Mouse (Mus musculus): ENCODE measurements at regions not wholly inside any gene's neighbourhood (a gene's known extent, or its start where the extent isn't known, plus 50 kb on each side); places are given as distances from the start of the nearest gene placed in this dataset.

DNA sequence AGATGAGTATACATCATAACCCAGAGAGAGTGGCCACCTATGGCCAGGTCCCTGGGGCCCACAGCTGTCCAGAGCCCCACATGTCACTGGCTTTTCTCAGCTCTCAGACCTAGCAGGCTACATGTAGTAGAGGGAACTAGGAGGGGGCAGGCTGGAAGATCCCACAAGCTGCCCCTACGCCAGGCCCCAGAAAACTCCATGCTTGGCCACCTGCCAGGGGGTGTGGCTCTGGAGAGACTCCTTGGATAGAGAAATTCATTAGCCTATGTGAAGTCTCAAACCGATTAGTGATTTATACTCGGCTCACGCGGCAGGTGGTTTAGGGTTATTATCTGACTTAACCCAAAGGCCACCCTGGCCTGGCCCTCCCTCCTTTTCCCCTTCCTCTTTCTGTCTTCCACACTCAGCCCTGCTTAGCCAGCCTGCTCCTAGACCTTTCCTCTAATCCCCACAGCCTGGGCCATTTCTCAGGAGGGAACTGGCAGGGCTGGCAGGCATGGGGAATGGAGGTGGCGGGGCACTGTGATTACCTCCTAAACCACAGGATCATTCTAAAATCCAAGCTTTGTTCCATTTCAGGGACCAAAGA, 77.7 kb downstream of the Efnb1 start:
- H3K27me3 ChIP-seq (replicated peaks; ENCODE audit: insufficient read depth, low read length) = no peaks in the 10 kb centered on the region
- ATAC-seq (no peak), DNase-seq (ENCODE audit: low spot score) (peak; percentile 43)
- no peak for TF ChIP-seq CTCF (IDR thresholded peaks at IDR 0.05)
- TF ChIP-seq EP300 (IDR thresholded peaks at IDR 0.05) = no peak
- no peak overlapping the region for H3K4me2 ChIP-seq (replicated peaks; ENCODE audit: low read depth, low read length)
- no peak overlapping the region for H3K27ac ChIP-seq (ENCODE audit: low read length)
- WGBS = 45% methylated on average over 6 of the region's 6 CpGs
- H3K4me3 ChIP-seq (ENCODE audit: low read depth, low read length) = no peak overlapping the region
- no peaks in the 10 kb centered on the region for H3K9me3 ChIP-seq (ENCODE audit: low read length)
- no peak overlapping the region for H3K9ac ChIP-seq (replicated peaks; ENCODE audit: low read depth)
- no peaks in the 10 kb centered on the region; the same call in 1 of the 2 replicates for H3K4me1 ChIP-seq (ENCODE audit: insufficient read depth, low read depth, low read length)
- H3K36me3 ChIP-seq (ENCODE audit: insufficient read depth, low read length) = no peaks in the 10 kb centered on the region

GRCm38 (mm10) chrX:99204077-99204476, 68.1 kb downstream of the Efnb1 start:
- Histone ChIP-seq H3K36me3 (ENCODE audit: insufficient read depth, low read length) (no peaks in the 10 kb centered on the region), H3K27ac (ENCODE audit: low read length) (no peak overlapping the region), H3K9ac (replicated peaks; ENCODE audit: low read depth) (no peak overlapping the region), H3K27me3 (replicated peaks; ENCODE audit: insufficient read depth, low read length) (no peaks in the 10 kb centered on the region), H3K4me2 (replicated peaks; ENCODE audit: low read depth, low read length) (no peak overlapping the region), H3K4me3 (ENCODE audit: low read depth, low read length) (no peak overlapping the region), H3K4me1 (ENCODE audit: insufficient read depth, low read depth, low read length) (no peaks in the 10 kb centered on the region), H3K9me3 (ENCODE audit: low read length) (no peaks in the 10 kb centered on the region)
- ATAC-seq = no peak
- WGBS = 64% methylated on average over 6 of the region's 6 CpGs
- no peak for TF ChIP-seq EP300 (IDR thresholded peaks at IDR 0.05)
- TF ChIP-seq CTCF (IDR thresholded peaks at IDR 0.05) = no peak
- DNase-seq (ENCODE audit: low spot score) = no peak

GRCm38 (mm10) chrX:99201081-99201480, 65.2 kb downstream of the Efnb1 start:
- Histone ChIP-seq H3K9ac (replicated peaks; ENCODE audit: low read depth) (no peak overlapping the region), H3K9me3 (ENCODE audit: low read length) (no peaks in the 10 kb centered on the region), H3K4me2 (replicated peaks; ENCODE audit: low read depth, low read length) (no peak overlapping the region), H3K4me1 (ENCODE audit: insufficient read depth, low read depth, low read length) (no peaks in the 10 kb centered on the region), H3K27me3 (replicated peaks; ENCODE audit: insufficient read depth, low read length) (no peaks in the 10 kb centered on the region), H3K27ac (ENCODE audit: low read length) (no peak overlapping the region), H3K36me3 (ENCODE audit: insufficient read depth, low read length) (no peaks in the 10 kb centered on the region), H3K4me3 (ENCODE audit: low read depth, low read length) (no peak overlapping the region)
- DNase-seq (ENCODE audit: low spot score) = no peak
- WGBS = 83% methylated on average over 6 of the region's 7 CpGs
- TF ChIP-seq CTCF (IDR thresholded peaks at IDR 0.05) (no peak), EP300 (IDR thresholded peaks at IDR 0.05) (no peak)
- ATAC-seq = no peak

GRCm38 (mm10) chrX:99199669-99200068, 63.7 kb downstream of the Efnb1 start:
- H3K4me3 ChIP-seq (ENCODE audit: low read depth, low read length) = no peak overlapping the region
- DNase-seq (ENCODE audit: low spot score) = peak; percentile 52
- H3K27me3 ChIP-seq (replicated peaks; ENCODE audit: insufficient read depth, low read length) = no peaks in the 10 kb centered on the region
- no peak overlapping the region for H3K4me2 ChIP-seq (replicated peaks; ENCODE audit: low read depth, low read length)
- peak; percentile 63 for ATAC-seq
- peak overlapping the region; percentile 89 for H3K27ac ChIP-seq (ENCODE audit: low read length)
- TF ChIP-seq EP300 (IDR thresholded peaks at IDR 0.05) (peak; percentile 44; the same call in 1 of the 2 replicates), CTCF (IDR thresholded peaks at IDR 0.05) (no peak)
- WGBS = 59% methylated on average over 4 of the region's 5 CpGs
- H3K4me1 ChIP-seq (ENCODE audit: insufficient read depth, low read depth, low read length) = no peaks in the 10 kb centered on the region
- no peak overlapping the region for H3K9ac ChIP-seq (replicated peaks; ENCODE audit: low read depth)
- no peaks in the 10 kb centered on the region for H3K36me3 ChIP-seq (ENCODE audit: insufficient read depth, low read length)
- H3K9me3 ChIP-seq (ENCODE audit: low read length) = no peaks in the 10 kb centered on the region

DNA sequence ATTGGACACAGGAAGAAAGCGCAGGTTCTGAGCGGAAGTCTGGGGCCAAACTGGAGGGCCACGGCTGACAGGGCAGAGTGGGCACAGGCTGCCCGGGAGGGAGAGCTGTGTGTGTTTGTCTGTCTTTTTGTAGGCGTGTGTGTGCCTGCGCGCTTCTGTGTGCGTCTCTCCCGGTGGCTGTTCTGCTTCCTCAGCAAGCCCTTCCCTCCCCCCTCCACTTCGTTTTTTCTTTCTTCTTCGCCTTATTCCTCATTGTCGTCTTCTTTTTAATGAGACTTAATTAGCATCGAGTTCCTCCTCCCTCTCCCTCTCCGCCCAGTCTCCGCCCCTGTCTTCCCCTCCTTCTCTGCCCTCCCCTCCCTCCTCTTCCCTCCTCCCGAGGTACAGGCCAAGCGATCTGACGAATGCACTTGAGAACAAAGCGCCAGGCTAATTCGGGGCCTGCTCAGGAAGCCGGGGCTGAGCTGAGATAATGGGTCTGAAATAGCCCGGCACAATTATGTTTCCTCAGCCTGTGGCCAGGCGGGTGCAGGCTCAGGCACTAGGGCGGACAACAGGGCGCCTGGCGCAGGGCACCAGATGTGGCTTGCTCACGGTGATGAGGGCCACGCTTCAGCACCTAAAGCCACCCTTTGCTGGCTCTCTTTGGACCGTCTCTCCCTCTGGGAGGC, 63.2 kb downstream of the Efnb1 start:
- Histone ChIP-seq H3K27ac (ENCODE audit: low read length) (peak overlapping the region; percentile 89), H3K4me1 (ENCODE audit: insufficient read depth, low read depth, low read length) (no peaks in the 10 kb centered on the region), H3K9ac (replicated peaks; ENCODE audit: low read depth) (no peak overlapping the region), H3K27me3 (replicated peaks; ENCODE audit: insufficient read depth, low read length) (no peaks in the 10 kb centered on the region), H3K36me3 (ENCODE audit: insufficient read depth, low read length) (no peaks in the 10 kb centered on the region), H3K9me3 (ENCODE audit: low read length) (no peaks in the 10 kb centered on the region), H3K4me3 (ENCODE audit: low read depth, low read length) (0 out of 2 replicates have a peak overlapping the region, but pooled peaks have one; percentile 8), H3K4me2 (replicated peaks; ENCODE audit: low read depth, low read length) (peak overlapping the region; percentile 45)
- WGBS = 16% methylated on average over 27 of the region's 29 CpGs
- TF ChIP-seq CTCF (IDR thresholded peaks at IDR 0.05) (no peak), EP300 (IDR thresholded peaks at IDR 0.05) (peak; percentile 23; the same call in 1 of the 2 replicates)
- DNase-seq (ENCODE audit: low spot score) (peak; percentile 92), ATAC-seq (peak; percentile 91)
